Mouse (Mus musculus) cerebellum, adult 2 months (tissue): ENCODE results near the gene Pex11g. TPM values are rescaled to one million over a fixed set of nuclear protein-coding genes. Genes with fewer than 3 reads are reported as not detected.
A peak's percentile ranks its signal among the peaks of the same experiment; 100 is the strongest.

Source experiments
- DNase-seq, 2 experiments: peaks; one replicate each; pipeline ENCODE4 v3.0.0; 2021
- H3K27ac ChIP-seq: fragments of 200-500 bp; 2 replicates; pipeline ENCODE4 v1.5.1; 2012; ENCODE audit warnings: low read length, control low read depth, inconsistent platforms; ENCODE audit not compliant: insufficient read depth
- H3K27me3 ChIP-seq: fragments of 200-500 bp; 2 replicates; pipeline ENCODE4 v1.6.1; 2012; ENCODE audit warnings: inconsistent platforms, mild to moderate bottlenecking, low read length, moderate library complexity; ENCODE audit not compliant: control insufficient read depth, insufficient read depth
- H3K4me1 ChIP-seq: fragments of 200-500 bp; 2 replicates; pipeline ENCODE4 v1.6.1; 2011; ENCODE audit warnings: low read length; ENCODE audit not compliant: control insufficient read depth, insufficient read depth
- H3K4me3 ChIP-seq: fragments of 200-500 bp; replicated peaks from 2 replicates; pipeline ENCODE3; 2011; ENCODE audit warnings: mild to moderate bottlenecking, low read depth, low read length, control low read depth; ENCODE audit not compliant: insufficient read depth
- CTCF ChIP-seq: fragments of 200-500 bp; IDR thresholded peaks from 2 replicates; pipeline ENCODE4 v1.5.1; 2011; ENCODE audit warnings: low read depth, mild to moderate bottlenecking, control low read depth, low read length, moderate library complexity, borderline replicate concordance; ENCODE audit not compliant: insufficient read depth
- POLR2A ChIP-seq: fragments of 200-500 bp; IDR thresholded peaks from 2 replicates; pipeline ENCODE4 v1.6.1; 2011; ENCODE audit warnings: low read length, control low read depth, borderline replicate concordance; ENCODE audit not compliant: insufficient read depth
- WGBS: fragments of 180-500 bp; shearing (Covaris S2); methylation state at CpG from one replicate; pipeline ENCODE4 v1.1.7; 2018; 5-methylcytosine and 5-hydroxymethylcytosine counted together
- polyA plus RNA-seq: library from polyadenylated mRNA; depleted of rRNA; stranded (reverse); fragments of >200 nt; gene quantifications from 2 replicates; pipeline ENCODE4 v1.2.3, GENCODE M21; 2012; rRNA removed

The Pex11g gene
- polyA plus RNA-seq = 1.2 and 1.5 TPM in 2 replicates

- 5% methylated on average over 32 of the region's 32 CpGs for WGBS
- H3K27ac ChIP-seq = peak within 1 kb of the TSS; percentile 45
- H3K4me1 ChIP-seq = peaks cover 4% of the 10 kb centered on the region; the same call in 1 of the 2 replicates
- TF ChIP-seq POLR2A (peak; percentile 78; the same call in 1 of the 2 replicates), CTCF (no peak)
- no peaks in the 10 kb centered on the region for H3K27me3 ChIP-seq
- DNase-seq = peak; percentile 96 to 98
- H3K4me3 ChIP-seq = peak within 1 kb of the TSS; percentile 85
Observed at GRCm38 (mm10) chr8:3467006-3467885, at the start of gene Pex11g. Pex11g (minus strand) TSS chr8:3467680.

- TF ChIP-seq POLR2A (no peak), CTCF (no peak)
- DNase-seq = peak in 1 of 2 experiments; percentile 37
- 0 out of 2 replicates have a peak overlapping the region, but pooled peaks have one; percentile 5 for H3K27ac ChIP-seq
- peak overlapping the region; percentile 88 for H3K4me3 ChIP-seq
- peaks cover 6% of the 10 kb centered on the region; the same call in 1 of the 2 replicates for H3K4me1 ChIP-seq
- 5% methylated on average over 16 of the region's 16 CpGs for WGBS
- H3K27me3 ChIP-seq = no peaks in the 10 kb centered on the region
Observed at GRCm38 (mm10) chr8:3517117-3517495, 49.6 kb upstream of the Pex11g start.

GRCm38 (mm10) chr8:3516450-3517116 is 49.1 kb upstream of the Pex11g start:
- peak; percentile 97 for DNase-seq
- 1% methylated on average over 36 of the region's 36 CpGs for WGBS
- H3K27me3 ChIP-seq = no peaks in the 10 kb centered on the region
- TF ChIP-seq CTCF (no peak), POLR2A (no peak; the same call in 1 of the 2 replicates)
- H3K4me3 ChIP-seq = peak overlapping the region; percentile 88
- H3K27ac ChIP-seq = peak overlapping the region; percentile 22
- peaks cover 6% of the 10 kb centered on the region; the same call in 1 of the 2 replicates for H3K4me1 ChIP-seq

- no peaks in the 10 kb centered on the region for H3K27me3 ChIP-seq
- WGBS = under 1% methylated on average over 25 of the region's 25 CpGs
- peak overlapping the region; percentile 22 for H3K27ac ChIP-seq
- peaks cover 6% of the 10 kb centered on the region; the same call in 1 of the 2 replicates for H3K4me1 ChIP-seq
- peak in 1 of 2 experiments; percentile 53 for DNase-seq
- TF ChIP-seq POLR2A = no peak
- no peak for TF ChIP-seq CTCF
- peak overlapping the region; percentile 88 for H3K4me3 ChIP-seq
Observed at GRCm38 (mm10) chr8:3515771-3516417, 48.4 kb upstream of the Pex11g start.

GRCm38 (mm10) chr8:3515260-3515671 is 47.8 kb upstream of the Pex11g start, which contains the start of gene Pnpla6:
Pnpla6 (plus strand) TSS chr8:3515384.
- TF ChIP-seq CTCF (no peak), POLR2A (peak; percentile 58; the same call in 1 of the 2 replicates)
- DNase-seq = peak; percentile 91
- peak within 1 kb of the TSS; percentile 39 for H3K27ac ChIP-seq
- peak within 1 kb of the TSS; percentile 88 for H3K4me3 ChIP-seq
- under 1% methylated on average over 25 of the region's 25 CpGs for WGBS
- H3K4me1 ChIP-seq = peaks cover 6% of the 10 kb centered on the region; the same call in 1 of the 2 replicates
- H3K27me3 ChIP-seq = no peaks in the 10 kb centered on the region

GRCm38 (mm10) chr8:3514681-3515247 is 47.3 kb upstream of the Pex11g start:
- peak; percentile 44 to 45 for DNase-seq
- TF ChIP-seq POLR2A = no peak
- TF ChIP-seq CTCF = no peak
- Histone ChIP-seq H3K4me3 (peak overlapping the region; percentile 88), H3K27ac (peak overlapping the region; percentile 39), H3K27me3 (no peaks in the 10 kb centered on the region), H3K4me1 (peaks cover 6% of the 10 kb centered on the region; the same call in 1 of the 2 replicates)
- WGBS = 10% methylated on average over 13 of the region's 13 CpGs
